Mouse (Mus musculus) limb, embryonic 11.5 days (tissue): ENCODE data around the gene Tmem143. TPM values are rescaled to one million over a fixed set of nuclear protein-coding genes. Genes with fewer than 3 reads are reported as not detected.

Source experiments
- ATAC-seq: fragments of 200-750 bp; cut with Nextera tagmentation; 2 replicates; pipeline ENCODE4 v1.8.0; 2017; ENCODE audit warnings: low read depth; ENCODE audit not compliant: insufficient number of reproducible peaks, low FRiP score, low TSS enrichment
- DNase-seq: peaks from one replicate; pipeline ENCODE4 v3.0.0-alpha.2; 2015; ENCODE audit warnings: low spot score
- H3K27ac ChIP-seq: fragments of 300-500 bp; sonication (generic); replicated peaks from 2 replicates; pipeline ENCODE4 v1.5.1; 2014; ENCODE audit warnings: low read depth, mild to moderate bottlenecking, low read length
- H3K27me3 ChIP-seq: fragments of 300-500 bp; sonication (generic); 2 replicates; pipeline ENCODE4 v1.6.1; 2014; ENCODE audit warnings: mild to moderate bottlenecking, low read length, mixed read lengths; ENCODE audit not compliant: control insufficient read depth, insufficient read depth
- H3K36me3 ChIP-seq: fragments of 300-500 bp; sonication (generic); 2 replicates; pipeline ENCODE4 v1.6.1; 2014; ENCODE audit warnings: mild to moderate bottlenecking, low read length, moderate library complexity, mixed read lengths; ENCODE audit not compliant: control insufficient read depth, insufficient read depth
- H3K4me1 ChIP-seq: fragments of 300-500 bp; sonication (generic); 2 replicates; pipeline ENCODE4 v1.6.1; 2014; ENCODE audit warnings: low read length, mixed read lengths; ENCODE audit not compliant: control insufficient read depth, insufficient read depth
- H3K4me2 ChIP-seq: fragments of 300-500 bp; sonication (generic); 2 replicates; pipeline ENCODE4 v1.6.1; 2014; ENCODE audit warnings: low read depth, mild to moderate bottlenecking, moderate library complexity; ENCODE audit not compliant: severe bottlenecking
- H3K4me3 ChIP-seq: fragments of 300-500 bp; sonication (generic); 2 replicates; pipeline ENCODE4 v1.5.1; 2014; ENCODE audit warnings: low read depth, low read length
- H3K9ac ChIP-seq: fragments of 300-500 bp; sonication (generic); 2 replicates; pipeline ENCODE4 v1.6.1; 2014; ENCODE audit warnings: mild to moderate bottlenecking, low read length
- H3K9me3 ChIP-seq: fragments of 300-500 bp; sonication (generic); 2 replicates; pipeline ENCODE4 v1.6.1; 2016; ENCODE audit warnings: low read length; ENCODE audit not compliant: control insufficient read depth
- whole genome bisulfite sequencing: fragments of 180-500 bp; shearing (Covaris S2); extraction: QIAGEN DNeasy Blood & Tissue Kit; methylation state at CpG from one replicate; pipeline ENCODE4 v1.1.7; 2014; 5-methylcytosine and 5-hydroxymethylcytosine counted together
- polyA plus RNA-seq: library from polyadenylated mRNA; unstranded; fragments of >200 nt; fragmentation: Nextera tagmentation; extraction: Ambion mirVana; gene quantifications from 2 replicates; pipeline ENCODE4 v1.2.1, GENCODE M21; 2014

Tmem143 gene
- polyA plus RNA-seq, 1 experiment from 2014 or later = 4.3 TPM

- DNase-seq (no peak), ATAC-seq (no peak)
- H3K27me3 ChIP-seq = no peaks in the 10 kb centered on the region
- H3K4me2 ChIP-seq = no peak overlapping the region
- no peak overlapping the region for H3K27ac ChIP-seq
- no peaks in the 10 kb centered on the region for H3K9me3 ChIP-seq
- no peak overlapping the region for H3K4me3 ChIP-seq
- H3K4me1 ChIP-seq = no peaks in the 10 kb centered on the region
- H3K36me3 ChIP-seq = no peaks in the 10 kb centered on the region
- no peak overlapping the region for H3K9ac ChIP-seq
- 47% methylated on average over 5 of the region's 5 CpGs for WGBS
Measured at GRCm38 (mm10) chr7:45901562-45901961, 4.8 kb downstream of the Tmem143 start.

GRCm38 (mm10) chr7:45902481-45903002 is 5.8 kb downstream of the Tmem143 start:
- Histone ChIP-seq H3K36me3 (no peaks in the 10 kb centered on the region), H3K9me3 (no peaks in the 10 kb centered on the region), H3K4me3 (no peak overlapping the region), H3K27me3 (no peaks in the 10 kb centered on the region), H3K9ac (no peak overlapping the region), H3K27ac (no peak overlapping the region), H3K4me1 (no peaks in the 10 kb centered on the region), H3K4me2 (no peak overlapping the region; the same call in 1 of the 2 replicates)
- DNase-seq (peak; percentile 58), ATAC-seq (no peak)
- 63% methylated on average over 12 of the region's 12 CpGs for WGBS

GRCm38 (mm10) chr7:45906622-45907021 is 9.9 kb downstream of the Tmem143 start:
- no peak for DNase-seq
- no peaks in the 10 kb centered on the region for H3K27me3 ChIP-seq
- WGBS = 89% methylated on average over 9 of the region's 9 CpGs
- H3K4me2 ChIP-seq = no peak overlapping the region
- no peak for ATAC-seq
- peaks cover 5% of the 10 kb centered on the region; the same call in 1 of the 2 replicates for H3K36me3 ChIP-seq
- H3K9ac ChIP-seq = no peak overlapping the region
- H3K4me3 ChIP-seq = no peak overlapping the region
- H3K27ac ChIP-seq = no peak overlapping the region
- no peaks in the 10 kb centered on the region; the same call in 1 of the 2 replicates for H3K9me3 ChIP-seq
- no peaks in the 10 kb centered on the region for H3K4me1 ChIP-seq

- H3K9ac ChIP-seq = no peak overlapping the region
- peaks cover 5% of the 10 kb centered on the region; the same call in 1 of the 2 replicates for H3K36me3 ChIP-seq
- no peak for DNase-seq
- no peaks in the 10 kb centered on the region for H3K4me1 ChIP-seq
- H3K27ac ChIP-seq = no peak overlapping the region
- no peak for ATAC-seq
- H3K4me3 ChIP-seq = no peak overlapping the region
- no peaks in the 10 kb centered on the region for H3K27me3 ChIP-seq
- no peak overlapping the region for H3K4me2 ChIP-seq
- H3K9me3 ChIP-seq = no peaks in the 10 kb centered on the region; the same call in 1 of the 2 replicates
Measured at GRCm38 (mm10) chr7:45908384-45908783, 11.6 kb downstream of the Tmem143 start.

- 95% methylated on average over 16 of the region's 16 CpGs for WGBS
- no peak for DNase-seq
- H3K27me3 ChIP-seq = no peaks in the 10 kb centered on the region
- no peak overlapping the region for H3K4me2 ChIP-seq
- H3K4me3 ChIP-seq = no peak overlapping the region
- no peaks in the 10 kb centered on the region; the same call in 1 of the 2 replicates for H3K9me3 ChIP-seq
- peaks cover 1% of the 10 kb centered on the region; the same call in 1 of the 2 replicates for H3K4me1 ChIP-seq
- ATAC-seq = no peak
- no peak overlapping the region for H3K9ac ChIP-seq
- H3K27ac ChIP-seq = no peak overlapping the region
- peaks cover 5% of the 10 kb centered on the region; the same call in 1 of the 2 replicates for H3K36me3 ChIP-seq
Measured at GRCm38 (mm10) chr7:45909145-45909544, 12.4 kb downstream of the Tmem143 start.

- no peak overlapping the region for H3K4me3 ChIP-seq
- no peak for DNase-seq
- no peak for ATAC-seq
- H3K27me3 ChIP-seq = no peaks in the 10 kb centered on the region
- no peak overlapping the region; the same call in 1 of the 2 replicates for H3K4me2 ChIP-seq
- peaks cover 29% of the 10 kb centered on the region for H3K4me1 ChIP-seq
- H3K9me3 ChIP-seq = no peaks in the 10 kb centered on the region; the same call in 1 of the 2 replicates
- peaks cover 5% of the 10 kb centered on the region; the same call in 1 of the 2 replicates for H3K36me3 ChIP-seq
- no peak overlapping the region for H3K27ac ChIP-seq
- WGBS = 88% methylated on average over 6 of the region's 6 CpGs
- peak overlapping the region; percentile 30; the same call in 1 of the 2 replicates for H3K9ac ChIP-seq
Measured at GRCm38 (mm10) chr7:45914067-45914466, 17.3 kb downstream of the Tmem143 start.

- Histone ChIP-seq H3K9me3 (no peaks in the 10 kb centered on the region; the same call in 1 of the 2 replicates), H3K4me2 (no peak overlapping the region), H3K27ac (no peak overlapping the region), H3K4me1 (peaks cover 32% of the 10 kb centered on the region), H3K9ac (no peak overlapping the region), H3K27me3 (no peaks in the 10 kb centered on the region), H3K36me3 (no peaks in the 10 kb centered on the region; the same call in 1 of the 2 replicates), H3K4me3 (no peak overlapping the region)
- DNase-seq (no peak), ATAC-seq (no peak)
- 89% methylated on average over 5 of the region's 5 CpGs for WGBS
Measured at GRCm38 (mm10) chr7:45915011-45915410, 18.3 kb downstream of the Tmem143 start.

- H3K9ac ChIP-seq = peak overlapping the region; percentile 53
- WGBS = 37% methylated on average over 26 of the region's 26 CpGs
- peak; percentile 82 for DNase-seq
- no peak overlapping the region for H3K4me3 ChIP-seq
- H3K4me2 ChIP-seq = peak overlapping the region; percentile 40
- H3K27ac ChIP-seq = peak overlapping the region; percentile 89
- no peaks in the 10 kb centered on the region for H3K27me3 ChIP-seq
- no peaks in the 10 kb centered on the region for H3K9me3 ChIP-seq
- H3K36me3 ChIP-seq = no peaks in the 10 kb centered on the region; the same call in 1 of the 2 replicates
- ATAC-seq = peak; percentile 86
- H3K4me1 ChIP-seq = peaks cover 41% of the 10 kb centered on the region
Measured at GRCm38 (mm10) chr7:45916056-45917003, 19.6 kb downstream of the Tmem143 start.
